Mouse (Mus musculus): Measurements from ENCODE around the gene Hist1h4f.
"Not testable (repeated sequence)": the region's sequence is repeated elsewhere in the genome, so short reads cannot be mapped to it uniquely, and the experiment has no call there.

Gene Hist1h4f

GRCm38 (mm10) chr13:23533560-23534367, 17.7 kb downstream of the Hist1h4f start, which contains the start of gene Hist1h2af:
TSS of gene Hist1h2af (plus strand) at chr13:23533906.
- not testable (repeated sequence) for DNase-seq (ENCODE audit: low spot score)

GRCm38 (mm10) chr13:23532262-23533075, 19.0 kb downstream of the Hist1h4f start:
- DNase-seq (ENCODE audit: low spot score): no peak

GRCm38 (mm10) chr13:23530901-23531875, 20.3 kb downstream of the Hist1h4f start, which contains the start of gene Hist1h4h:
TSS of gene Hist1h4h (plus strand) at chr13:23531050.
- peak; percentile 93 for DNase-seq (ENCODE audit: low spot score)

GRCm38 (mm10) chr13:23530181-23530900, 21.1 kb downstream of the Hist1h4f start:
- no peak for DNase-seq (ENCODE audit: low spot score)

- DNase-seq (ENCODE audit: low spot score): no peak
Measured at GRCm38 (mm10) chr13:23529480-23530165, 21.8 kb downstream of the Hist1h4f start.

- no peak for DNase-seq (ENCODE audit: low spot score)
Measured at GRCm38 (mm10) chr13:23529005-23529404, 22.4 kb downstream of the Hist1h4f start.

GRCm38 (mm10) chr13:23526312-23526711, 25.1 kb downstream of the Hist1h4f start:
- DNase-seq (ENCODE audit: low spot score): peak; percentile 94

GRCm38 (mm10) chr13:23525901-23526300, 25.5 kb downstream of the Hist1h4f start:
- DNase-seq (ENCODE audit: low spot score): no peak

GRCm38 (mm10) chr13:23524654-23525053, 26.8 kb downstream of the Hist1h4f start:
- no peak for DNase-seq (ENCODE audit: low spot score)

- no peak for DNase-seq (ENCODE audit: low spot score)
Measured at GRCm38 (mm10) chr13:23523976-23524375, 27.5 kb downstream of the Hist1h4f start.

GRCm38 (mm10) chr13:23521703-23522102, 29.7 kb downstream of the Hist1h4f start:
- no peak for DNase-seq (ENCODE audit: low spot score)

- no peak for DNase-seq (ENCODE audit: low spot score)
Measured at GRCm38 (mm10) chr13:23519416-23519815, 32.0 kb downstream of the Hist1h4f start.

- no peak for DNase-seq (ENCODE audit: low spot score)
Measured at GRCm38 (mm10) chr13:23518885-23519284, 32.6 kb downstream of the Hist1h4f start.

- DNase-seq (ENCODE audit: low spot score): no peak
Measured at GRCm38 (mm10) chr13:23518295-23518603, 33.2 kb downstream of the Hist1h4f start.

GRCm38 (mm10) chr13:23517603-23518294, 33.7 kb downstream of the Hist1h4f start:
- DNase-seq (ENCODE audit: low spot score): peak; percentile 87

- DNase-seq (ENCODE audit: low spot score): no peak
Measured at GRCm38 (mm10) chr13:23516822-23517602, 34.4 kb downstream of the Hist1h4f start.

- DNase-seq (ENCODE audit: low spot score): no peak
Measured at GRCm38 (mm10) chr13:23515826-23516620, 35.4 kb downstream of the Hist1h4f start.

GRCm38 (mm10) chr13:23515281-23515680, 36.2 kb downstream of the Hist1h4f start:
- DNase-seq (ENCODE audit: low spot score): no peak
